Mouse (Mus musculus): Measurements from ENCODE around the gene Cish. TPM values are rescaled to one million over a fixed set of nuclear protein-coding genes. Genes with fewer than 3 reads are reported as not detected.

Cish gene
- polyA plus RNA-seq, 1 experiment from 2014 or later, result 4.9 TPM

- Histone ChIP-seq H3K4me1 (ENCODE audit: control insufficient read depth, insufficient read depth, low read length) (peaks cover 4% of the 10 kb centered on the region), H3K27me3 (replicated peaks; ENCODE audit: control insufficient read depth, insufficient read depth, low read length) (no peaks in the 10 kb centered on the region), H3K4me2 (ENCODE audit: low read length) (no peak overlapping the region), H3K9me3 (replicated peaks; ENCODE audit: control insufficient read depth, low read length) (no peaks in the 10 kb centered on the region), H3K4me3 (ENCODE audit: low read depth, low read length) (no peak overlapping the region), H3K36me3 (ENCODE audit: control insufficient read depth, insufficient read depth, low read length) (no peaks in the 10 kb centered on the region), H3K27ac (ENCODE audit: low read depth, low read length) (no peak overlapping the region), H3K9ac (ENCODE audit: low read length) (no peak overlapping the region)
- WGBS, result 31% methylated on average over 16 of the region's 16 CpGs
- no peak for DNase-seq (ENCODE audit: low spot score)
- ATAC-seq, result no peak
These were observed 16.2 kb upstream of the Cish start for GRCm38 (mm10) chr9:107279378-107280321.

- H3K4me2 ChIP-seq (ENCODE audit: low read length), result no peak overlapping the region
- no peaks in the 10 kb centered on the region for H3K27me3 ChIP-seq (replicated peaks; ENCODE audit: control insufficient read depth, insufficient read depth, low read length)
- DNase-seq (ENCODE audit: low spot score) (no peak), ATAC-seq (no peak)
- 56% methylated on average over 13 of the region's 13 CpGs for WGBS
- peaks cover 4% of the 10 kb centered on the region for H3K4me1 ChIP-seq (ENCODE audit: control insufficient read depth, insufficient read depth, low read length)
- H3K36me3 ChIP-seq (ENCODE audit: control insufficient read depth, insufficient read depth, low read length), result no peaks in the 10 kb centered on the region
- no peak overlapping the region for H3K4me3 ChIP-seq (ENCODE audit: low read depth, low read length)
- H3K27ac ChIP-seq (ENCODE audit: low read depth, low read length), result no peak overlapping the region
- H3K9ac ChIP-seq (ENCODE audit: low read length), result no peak overlapping the region
- H3K9me3 ChIP-seq (replicated peaks; ENCODE audit: control insufficient read depth, low read length), result no peaks in the 10 kb centered on the region
These were observed 15.4 kb upstream of the Cish start for GRCm38 (mm10) chr9:107280322-107281027.

GRCm38 (mm10) chr9:107281241-107281987 lies 14.4 kb upstream of the Cish start:
- no peak for ATAC-seq
- no peak overlapping the region for H3K4me3 ChIP-seq (ENCODE audit: low read depth, low read length)
- 90% methylated on average over 5 of the region's 5 CpGs for WGBS

GRCm38 (mm10) chr9:107282951-107283350 lies 12.9 kb upstream of the Cish start:
- no peak overlapping the region for H3K4me3 ChIP-seq (ENCODE audit: low read depth, low read length)
- H3K9me3 ChIP-seq (replicated peaks; ENCODE audit: control insufficient read depth, low read length), result no peaks in the 10 kb centered on the region
- DNase-seq (ENCODE audit: low spot score), result no peak
- 88% methylated on average over 9 of the region's 9 CpGs for WGBS
- ATAC-seq, result no peak
- no peaks in the 10 kb centered on the region for H3K36me3 ChIP-seq (ENCODE audit: control insufficient read depth, insufficient read depth, low read length)
- peaks cover 4% of the 10 kb centered on the region for H3K4me1 ChIP-seq (ENCODE audit: control insufficient read depth, insufficient read depth, low read length)
- H3K9ac ChIP-seq (ENCODE audit: low read length), result no peak overlapping the region
- H3K27me3 ChIP-seq (replicated peaks; ENCODE audit: control insufficient read depth, insufficient read depth, low read length), result no peaks in the 10 kb centered on the region; the same call in 1 of the 2 replicates
- H3K4me2 ChIP-seq (ENCODE audit: low read length), result no peak overlapping the region
- H3K27ac ChIP-seq (ENCODE audit: low read depth, low read length), result no peak overlapping the region

More at GRCm38 (mm10) chr9:107281241-107281987, 14.4 kb upstream of the Cish start:
- no peak overlapping the region for H3K4me2 ChIP-seq (ENCODE audit: low read length)
- H3K27me3 ChIP-seq (replicated peaks; ENCODE audit: control insufficient read depth, insufficient read depth, low read length), result no peaks in the 10 kb centered on the region
- H3K9ac ChIP-seq (ENCODE audit: low read length), result no peak overlapping the region
- no peaks in the 10 kb centered on the region for H3K36me3 ChIP-seq (ENCODE audit: control insufficient read depth, insufficient read depth, low read length)
- DNase-seq (ENCODE audit: low spot score), result no peak
- no peak overlapping the region for H3K27ac ChIP-seq (ENCODE audit: low read depth, low read length)
- H3K4me1 ChIP-seq (ENCODE audit: control insufficient read depth, insufficient read depth, low read length), result peaks cover 4% of the 10 kb centered on the region
- no peaks in the 10 kb centered on the region for H3K9me3 ChIP-seq (replicated peaks; ENCODE audit: control insufficient read depth, low read length)

- 32% methylated on average over 3 of the region's 3 CpGs for WGBS
- Histone ChIP-seq H3K9me3 (replicated peaks; ENCODE audit: control insufficient read depth, low read length) (no peaks in the 10 kb centered on the region), H3K27ac (ENCODE audit: low read depth, low read length) (no peak overlapping the region), H3K4me3 (ENCODE audit: low read depth, low read length) (no peak overlapping the region), H3K36me3 (ENCODE audit: control insufficient read depth, insufficient read depth, low read length) (no peaks in the 10 kb centered on the region), H3K4me2 (ENCODE audit: low read length) (no peak overlapping the region), H3K4me1 (ENCODE audit: control insufficient read depth, insufficient read depth, low read length) (peaks cover 6% of the 10 kb centered on the region; the same call in 1 of the 2 replicates), H3K27me3 (replicated peaks; ENCODE audit: control insufficient read depth, insufficient read depth, low read length) (peaks cover 3% of the 10 kb centered on the region), H3K9ac (ENCODE audit: low read length) (no peak overlapping the region)
- no peak for ATAC-seq
- DNase-seq (ENCODE audit: low spot score), result no peak
These were observed 10.8 kb upstream of the Cish start for GRCm38 (mm10) chr9:107285009-107285408.

- H3K9me3 ChIP-seq (replicated peaks; ENCODE audit: control insufficient read depth, low read length), result no peaks in the 10 kb centered on the region
- no peak overlapping the region for H3K9ac ChIP-seq (ENCODE audit: low read length)
- WGBS, result 71% methylated on average over 2 of the region's 2 CpGs
These were observed 8.5 kb upstream of the Cish start for GRCm38 (mm10) chr9:107287294-107287693.

GRCm38 (mm10) chr9:107288105-107288650 lies 7.6 kb upstream of the Cish start:
- no peak overlapping the region for H3K27ac ChIP-seq (ENCODE audit: low read depth, low read length)
- WGBS, result 93% methylated on average over 14 of the region's 14 CpGs
- peaks cover 3% of the 10 kb centered on the region for H3K27me3 ChIP-seq (replicated peaks; ENCODE audit: control insufficient read depth, insufficient read depth, low read length)
- no peaks in the 10 kb centered on the region for H3K36me3 ChIP-seq (ENCODE audit: control insufficient read depth, insufficient read depth, low read length)
- no peaks in the 10 kb centered on the region for H3K9me3 ChIP-seq (replicated peaks; ENCODE audit: control insufficient read depth, low read length)
- no peak overlapping the region for H3K4me2 ChIP-seq (ENCODE audit: low read length)
- no peak overlapping the region for H3K4me3 ChIP-seq (ENCODE audit: low read depth, low read length)
- ATAC-seq (no peak), DNase-seq (ENCODE audit: low spot score) (no peak)
- H3K9ac ChIP-seq (ENCODE audit: low read length), result no peak overlapping the region
- peaks cover 6% of the 10 kb centered on the region; the same call in 1 of the 2 replicates for H3K4me1 ChIP-seq (ENCODE audit: control insufficient read depth, insufficient read depth, low read length)

More at GRCm38 (mm10) chr9:107287294-107287693, 8.5 kb upstream of the Cish start:
- H3K4me2 ChIP-seq (ENCODE audit: low read length), result no peak overlapping the region
- H3K4me3 ChIP-seq (ENCODE audit: low read depth, low read length), result no peak overlapping the region
- no peaks in the 10 kb centered on the region for H3K36me3 ChIP-seq (ENCODE audit: control insufficient read depth, insufficient read depth, low read length)
- no peak for ATAC-seq
- no peak for DNase-seq (ENCODE audit: low spot score)
- peaks cover 3% of the 10 kb centered on the region for H3K27me3 ChIP-seq (replicated peaks; ENCODE audit: control insufficient read depth, insufficient read depth, low read length)
- no peak overlapping the region for H3K27ac ChIP-seq (ENCODE audit: low read depth, low read length)
- peaks cover 6% of the 10 kb centered on the region; the same call in 1 of the 2 replicates for H3K4me1 ChIP-seq (ENCODE audit: control insufficient read depth, insufficient read depth, low read length)

GRCm38 (mm10) chr9:107288711-107289110 lies 7.1 kb upstream of the Cish start:
- Histone ChIP-seq H3K4me3 (ENCODE audit: low read depth, low read length) (no peak overlapping the region), H3K27ac (ENCODE audit: low read depth, low read length) (no peak overlapping the region), H3K4me1 (ENCODE audit: control insufficient read depth, insufficient read depth, low read length) (peaks cover 6% of the 10 kb centered on the region; the same call in 1 of the 2 replicates), H3K4me2 (ENCODE audit: low read length) (peak overlapping the region; percentile 74; the same call in 1 of the 2 replicates), H3K9ac (ENCODE audit: low read length) (no peak overlapping the region), H3K27me3 (replicated peaks; ENCODE audit: control insufficient read depth, insufficient read depth, low read length) (peaks cover 3% of the 10 kb centered on the region), H3K36me3 (ENCODE audit: control insufficient read depth, insufficient read depth, low read length) (no peaks in the 10 kb centered on the region), H3K9me3 (replicated peaks; ENCODE audit: control insufficient read depth, low read length) (no peaks in the 10 kb centered on the region)
- WGBS, result 29% methylated on average over 8 of the region's 8 CpGs
- ATAC-seq (no peak), DNase-seq (ENCODE audit: low spot score) (no peak)

All from forebrain, embryonic 14.5 days (tissue).